Mouse (Mus musculus) liver, postnatal 0 days (tissue): ENCODE measurements around the gene Vash2.

ENCODE experiments used
- CTCF ChIP-seq: sonication (generic); IDR thresholded peaks from 2 replicates; pipeline ENCODE4 v1.5.1; 2016; ENCODE audit warnings: antibody characterized with exemption, low read depth
- EP300 ChIP-seq: IDR thresholded peaks from 2 replicates; pipeline ENCODE4 v1.6.1; 2016; ENCODE audit warnings: antibody characterized with exemption, low read depth, mild to moderate bottlenecking

GRCm38 (mm10) chr1:190981412-190981811 lies 2.3 kb upstream of the Vash2 start:
- TF ChIP-seq EP300, result no peak
- no peak for TF ChIP-seq CTCF
